Mouse (Mus musculus) hindbrain, embryonic 16.5 days (tissue): ENCODE results near the gene Prlh. TPM values are rescaled to one million over a fixed set of nuclear protein-coding genes. Genes with fewer than 3 reads are reported as not detected.

Source experiments
- ATAC-seq: fragments of 200-750 bp; cut with Nextera tagmentation; 2 replicates; pipeline ENCODE4 v1.8.0; 2017; ENCODE audit warnings: moderate TSS enrichment, moderate library complexity
- H3K27ac ChIP-seq: fragments of 300-500 bp; sonication (generic); 2 replicates; pipeline ENCODE4 v1.5.1; 2014; ENCODE audit warnings: low read depth, mild to moderate bottlenecking, control low read depth, low read length, moderate library complexity
- H3K27me3 ChIP-seq: fragments of 300-500 bp; sonication (generic); replicated peaks from 2 replicates; pipeline ENCODE4 v1.6.1; 2014; ENCODE audit warnings: low read length; ENCODE audit not compliant: control insufficient read depth, insufficient read depth
- H3K36me3 ChIP-seq: fragments of 300-500 bp; sonication (generic); 2 replicates; pipeline ENCODE4 v1.6.1; 2014; ENCODE audit warnings: mild to moderate bottlenecking, low read length, moderate library complexity, mixed read lengths; ENCODE audit not compliant: control insufficient read depth, insufficient read depth
- H3K4me1 ChIP-seq: fragments of 300-500 bp; sonication (generic); 2 replicates; pipeline ENCODE4 v1.6.1; 2014; ENCODE audit warnings: low read depth, low read length; ENCODE audit not compliant: control insufficient read depth, insufficient read depth
- H3K4me2 ChIP-seq: fragments of 300-500 bp; sonication (generic); 2 replicates; pipeline ENCODE4 v1.6.1; 2014; ENCODE audit warnings: mild to moderate bottlenecking, low read length, control low read depth, moderate library complexity
- H3K4me3 ChIP-seq: fragments of 300-500 bp; sonication (generic); 2 replicates; pipeline ENCODE4 v1.5.1; 2014; ENCODE audit warnings: mild to moderate bottlenecking, low read length, control low read depth, moderate library complexity
- H3K9ac ChIP-seq: fragments of 300-500 bp; sonication (generic); 2 replicates; pipeline ENCODE4 v1.6.1; 2014; ENCODE audit warnings: low read depth, mild to moderate bottlenecking, control low read depth, low read length, moderate library complexity
- H3K9me3 ChIP-seq: fragments of 300-500 bp; sonication (generic); 2 replicates; pipeline ENCODE4 v1.6.1; 2014; ENCODE audit warnings: mild to moderate bottlenecking, low read length, moderate library complexity; ENCODE audit not compliant: control insufficient read depth
- WGBS: fragments of 180-500 bp; shearing (Covaris S2); extraction: QIAGEN DNeasy Blood & Tissue Kit; methylation state at CpG from one replicate; pipeline ENCODE4 v1.1.7; 2014; 5-methylcytosine and 5-hydroxymethylcytosine counted together
- polyA plus RNA-seq: library from polyadenylated mRNA; unstranded; fragments of >200 nt; fragmentation: Nextera tagmentation; extraction: Ambion mirVana; gene quantifications from 2 replicates; pipeline ENCODE4 v1.2.1, GENCODE M21; 2015

Prlh gene
- polyA plus RNA-seq, result not detected in 2 replicates

DNA sequence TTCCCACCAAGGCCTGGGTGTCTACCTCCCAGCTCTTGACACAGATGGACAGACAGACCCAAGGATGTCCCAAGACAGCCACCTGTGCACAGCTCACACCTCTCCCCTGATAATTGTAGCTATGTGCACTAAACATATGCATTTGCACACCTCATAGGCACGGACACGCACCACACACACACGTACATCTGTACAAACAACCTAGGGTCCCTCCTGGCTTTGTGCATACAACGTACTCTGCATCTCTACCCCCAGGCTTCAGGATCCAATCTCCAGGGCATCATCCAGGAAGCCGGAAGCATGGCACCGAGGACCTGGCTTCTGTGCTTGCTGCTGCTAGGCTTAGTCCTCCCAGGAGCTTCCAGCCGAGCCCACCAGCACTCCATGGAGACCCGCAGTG, at the start of gene Prlh:
Prlh (plus strand) TSS at position 301 of the 400 bp plus-strand sequence.
- no peaks in the 10 kb centered on the region for H3K36me3 ChIP-seq
- no peak for ATAC-seq
- H3K27me3 ChIP-seq, result no peaks in the 10 kb centered on the region; the same call in 1 of the 2 replicates
- peaks cover 7% of the 10 kb centered on the region for H3K4me1 ChIP-seq
- no peak within 1 kb of the TSS for H3K9ac ChIP-seq
- no peak within 1 kb of the TSS for H3K4me3 ChIP-seq
- no peaks in the 10 kb centered on the region for H3K9me3 ChIP-seq
- WGBS, result 75% methylated on average over 8 of the region's 8 CpGs
- peak within 1 kb of the TSS; percentile 12; the same call in 1 of the 2 replicates for H3K4me2 ChIP-seq
- no peak within 1 kb of the TSS for H3K27ac ChIP-seq

- Histone ChIP-seq H3K4me3 (no peak overlapping the region), H3K9ac (no peak overlapping the region), H3K9me3 (no peaks in the 10 kb centered on the region), H3K27me3 (no peaks in the 10 kb centered on the region), H3K4me1 (0 out of 2 replicates have a peak, but pooled peaks cover 2% of the 10 kb centered on the region), H3K4me2 (no peak overlapping the region), H3K27ac (peak overlapping the region; percentile 24; the same call in 1 of the 2 replicates), H3K36me3 (no peaks in the 10 kb centered on the region)
- 32% methylated on average over 3 of the region's 3 CpGs for WGBS
- no peak for ATAC-seq
Observed at GRCm38 (mm10) chr1:90903211-90903945, 49.5 kb upstream of the Prlh start.

- Histone ChIP-seq H3K9ac (no peak overlapping the region), H3K36me3 (no peaks in the 10 kb centered on the region), H3K27ac (no peak overlapping the region), H3K4me1 (0 out of 2 replicates have a peak, but pooled peaks cover 2% of the 10 kb centered on the region), H3K27me3 (no peaks in the 10 kb centered on the region), H3K9me3 (no peaks in the 10 kb centered on the region), H3K4me3 (no peak overlapping the region), H3K4me2 (no peak overlapping the region)
- ATAC-seq, result no peak
- 53% methylated on average over 8 of the region's 8 CpGs for WGBS
Observed at GRCm38 (mm10) chr1:90903971-90904458, 48.9 kb upstream of the Prlh start.

- no peak for ATAC-seq
- Histone ChIP-seq H3K9ac (no peak overlapping the region), H3K36me3 (no peaks in the 10 kb centered on the region), H3K4me3 (no peak overlapping the region), H3K4me2 (no peak overlapping the region), H3K9me3 (no peaks in the 10 kb centered on the region), H3K4me1 (0 out of 2 replicates have a peak, but pooled peaks cover 2% of the 10 kb centered on the region), H3K27me3 (no peaks in the 10 kb centered on the region), H3K27ac (no peak overlapping the region)
- 88% methylated on average over 7 of the region's 7 CpGs for WGBS
Observed at GRCm38 (mm10) chr1:90904729-90905404, 48.0 kb upstream of the Prlh start.

GRCm38 (mm10) chr1:90906357-90906756, 46.6 kb upstream of the Prlh start:
- WGBS, result 12% methylated on average over 2 of the region's 2 CpGs
- no peak overlapping the region for H3K4me2 ChIP-seq
- no peak overlapping the region for H3K4me3 ChIP-seq
- peaks cover 2% of the 10 kb centered on the region; the same call in 1 of the 2 replicates for H3K4me1 ChIP-seq
- no peaks in the 10 kb centered on the region for H3K9me3 ChIP-seq
- H3K27me3 ChIP-seq, result no peaks in the 10 kb centered on the region
- ATAC-seq, result no peak
- H3K9ac ChIP-seq, result no peak overlapping the region
- H3K27ac ChIP-seq, result no peak overlapping the region
- no peaks in the 10 kb centered on the region for H3K36me3 ChIP-seq

- Histone ChIP-seq H3K9ac (no peak overlapping the region), H3K4me2 (no peak overlapping the region), H3K4me3 (no peak overlapping the region), H3K4me1 (no peaks in the 10 kb centered on the region; the same call in 1 of the 2 replicates), H3K27me3 (no peaks in the 10 kb centered on the region), H3K27ac (no peak overlapping the region), H3K36me3 (no peaks in the 10 kb centered on the region), H3K9me3 (no peaks in the 10 kb centered on the region)
- peak; percentile 46; the same call in 1 of the 2 replicates for ATAC-seq
Observed at GRCm38 (mm10) chr1:90909161-90909560, 43.7 kb upstream of the Prlh start.

GRCm38 (mm10) chr1:90909631-90910152, 43.2 kb upstream of the Prlh start:
- no peaks in the 10 kb centered on the region for H3K9me3 ChIP-seq
- peaks cover 2% of the 10 kb centered on the region; the same call in 1 of the 2 replicates for H3K4me1 ChIP-seq
- no peaks in the 10 kb centered on the region for H3K27me3 ChIP-seq
- H3K36me3 ChIP-seq, result no peaks in the 10 kb centered on the region
- H3K4me2 ChIP-seq, result peak overlapping the region; percentile 27
- no peak overlapping the region for H3K9ac ChIP-seq
- ATAC-seq, result peak; percentile 68
- H3K4me3 ChIP-seq, result no peak overlapping the region
- WGBS, result 25% methylated on average over 17 of the region's 17 CpGs
- H3K27ac ChIP-seq, result no peak overlapping the region

- H3K9me3 ChIP-seq, result no peaks in the 10 kb centered on the region
- no peaks in the 10 kb centered on the region for H3K36me3 ChIP-seq
- H3K4me2 ChIP-seq, result no peak overlapping the region
- H3K27ac ChIP-seq, result no peak overlapping the region
- no peak overlapping the region for H3K4me3 ChIP-seq
- no peak overlapping the region for H3K9ac ChIP-seq
- no peaks in the 10 kb centered on the region for H3K27me3 ChIP-seq
- whole genome bisulfite sequencing, result 55% methylated on average over 6 of the region's 6 CpGs
- ATAC-seq, result no peak
- H3K4me1 ChIP-seq, result peaks cover 8% of the 10 kb centered on the region
Observed at GRCm38 (mm10) chr1:90913231-90913630, 39.7 kb upstream of the Prlh start.
